Mouse (Mus musculus) stomach, postnatal 0 days (tissue): Measurements from ENCODE around the gene Cdc42bpa. TPM values are rescaled to one million over a fixed set of nuclear protein-coding genes. Genes with fewer than 3 reads are reported as not detected.

ENCODE experiments used
- ATAC-seq: fragments of 200-750 bp; cut with Nextera tagmentation; 2 replicates; pipeline ENCODE4 v1.8.0; 2017; ENCODE audit not compliant: low FRiP score, low TSS enrichment
- DNase-seq: peaks from one replicate; pipeline ENCODE4 v3.0.0-alpha.2; 2016; ENCODE audit warnings: low spot score
- H3K27ac ChIP-seq: fragments of 300-500 bp; sonication (generic); replicated peaks from 2 replicates; pipeline ENCODE4 v1.5.1; 2014; ENCODE audit warnings: mild to moderate bottlenecking, control low read depth
- H3K27me3 ChIP-seq: fragments of 300-500 bp; sonication (generic); 2 replicates; pipeline ENCODE4 v1.6.1; 2014; ENCODE audit warnings: low read length; ENCODE audit not compliant: control insufficient read depth, insufficient read depth
- H3K36me3 ChIP-seq: fragments of 300-500 bp; sonication (generic); 2 replicates; pipeline ENCODE4 v1.6.1; 2014; ENCODE audit warnings: low read length, mixed read lengths; ENCODE audit not compliant: control insufficient read depth, insufficient read depth
- H3K4me1 ChIP-seq: fragments of 300-500 bp; sonication (generic); replicated peaks from 2 replicates; pipeline ENCODE4 v1.6.1; 2014; ENCODE audit warnings: antibody characterized with exemption; ENCODE audit not compliant: control insufficient read depth, insufficient read depth
- H3K4me2 ChIP-seq: fragments of 300-500 bp; sonication (generic); replicated peaks from 2 replicates; pipeline ENCODE4 v1.6.1; 2014; ENCODE audit warnings: low read depth, mild to moderate bottlenecking, control low read depth, moderate library complexity
- H3K4me3 ChIP-seq: fragments of 300-500 bp; sonication (generic); 2 replicates; pipeline ENCODE4 v1.5.1; 2014; ENCODE audit warnings: low read depth, low read length, control low read depth
- H3K9ac ChIP-seq: fragments of 300-500 bp; sonication (generic); 2 replicates; pipeline ENCODE4 v1.6.1; 2014; ENCODE audit warnings: mild to moderate bottlenecking, low read length, control low read depth, mixed read lengths
- H3K9me3 ChIP-seq: fragments of 300-500 bp; sonication (generic); 2 replicates; pipeline ENCODE4 v1.6.1; 2016; ENCODE audit warnings: low read length; ENCODE audit not compliant: control insufficient read depth
- CTCF ChIP-seq: IDR thresholded peaks from 2 replicates; pipeline ENCODE4 v1.5.1; 2016; ENCODE audit warnings: antibody characterized with exemption, low read depth, mild to moderate bottlenecking, moderate library complexity
- EP300 ChIP-seq: optimal IDR thresholded peaks from 2 replicates; pipeline ENCODE3; 2016; ENCODE audit warnings: antibody characterized with exemption
- WGBS: fragments of 180-500 bp; shearing (Covaris S2); extraction: QIAGEN DNeasy Blood & Tissue Kit; methylation state at CpG from one replicate; pipeline ENCODE4 v1.1.7; 2014; 5-methylcytosine and 5-hydroxymethylcytosine counted together
- polyA plus RNA-seq: library from polyadenylated mRNA; unstranded; fragments of >200 nt; fragmentation: Nextera tagmentation; extraction: Ambion mirVana; gene quantifications from 2 replicates; pipeline ENCODE4 v1.2.1, GENCODE M21; 2015

Gene Cdc42bpa
- polyA plus RNA-seq, 1 experiment from 2014 or later, result 8.0 TPM

- Histone ChIP-seq H3K36me3 (no peaks in the 10 kb centered on the region), H3K4me3 (no peak overlapping the region), H3K27me3 (no peaks in the 10 kb centered on the region), H3K9ac (no peak overlapping the region), H3K27ac (no peak overlapping the region), H3K9me3 (no peaks in the 10 kb centered on the region), H3K4me2 (no peak overlapping the region), H3K4me1 (no peaks in the 10 kb centered on the region)
- ATAC-seq (no peak), DNase-seq (no peak)
- TF ChIP-seq CTCF (no peak), EP300 (no peak)
- WGBS, result 96% methylated on average over 5 of the region's 5 CpGs
Observed at GRCm38 (mm10) chr1:180031705-180032548, 71.7 kb downstream of the Cdc42bpa start.

DNA sequence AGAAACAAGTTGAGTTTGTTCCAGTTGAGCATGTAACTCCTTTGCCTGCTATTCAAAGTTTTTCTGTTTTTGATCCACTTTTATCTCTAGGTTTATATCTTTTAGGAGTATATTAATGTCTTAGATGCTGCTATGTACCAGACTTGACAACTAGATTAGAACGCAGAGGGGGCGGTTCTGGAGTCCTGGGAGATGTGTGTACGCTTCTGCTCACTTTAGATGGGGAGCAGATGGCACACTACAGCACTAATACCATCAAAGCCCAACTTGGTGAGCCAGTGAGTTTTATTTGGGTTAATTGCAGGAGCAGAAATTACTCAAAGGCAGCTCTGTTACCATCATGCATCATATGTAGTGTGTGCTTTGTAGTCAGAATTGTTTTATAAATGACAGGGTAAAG, 77.2 kb downstream of the Cdc42bpa start:
- no peaks in the 10 kb centered on the region for H3K36me3 ChIP-seq
- no peak overlapping the region for H3K27ac ChIP-seq
- H3K9me3 ChIP-seq, result no peaks in the 10 kb centered on the region
- ATAC-seq (no peak), DNase-seq (no peak)
- H3K4me2 ChIP-seq, result no peak overlapping the region
- H3K4me3 ChIP-seq, result no peak overlapping the region
- no peak overlapping the region for H3K9ac ChIP-seq
- no peaks in the 10 kb centered on the region for H3K27me3 ChIP-seq
- 66% methylated on average over 3 of the region's 3 CpGs for WGBS
- TF ChIP-seq EP300 (no peak), CTCF (no peak)
- no peaks in the 10 kb centered on the region for H3K4me1 ChIP-seq

GRCm38 (mm10) chr1:180044160-180044559, 83.9 kb downstream of the Cdc42bpa start:
- Histone ChIP-seq H3K27ac (no peak overlapping the region), H3K4me1 (no peaks in the 10 kb centered on the region), H3K9ac (no peak overlapping the region), H3K27me3 (no peaks in the 10 kb centered on the region), H3K36me3 (no peaks in the 10 kb centered on the region), H3K4me2 (no peak overlapping the region), H3K9me3 (no peaks in the 10 kb centered on the region), H3K4me3 (no peak overlapping the region)
- no peak for DNase-seq
- no peak for ATAC-seq
- TF ChIP-seq CTCF (no peak), EP300 (no peak)
- WGBS, result 91% methylated on average over 2 of the region's 2 CpGs

GRCm38 (mm10) chr1:180045172-180045571, 84.9 kb downstream of the Cdc42bpa start:
- DNase-seq, result no peak
- H3K9me3 ChIP-seq, result no peaks in the 10 kb centered on the region
- H3K27ac ChIP-seq, result no peak overlapping the region
- no peaks in the 10 kb centered on the region for H3K27me3 ChIP-seq
- no peak overlapping the region for H3K4me2 ChIP-seq
- H3K4me1 ChIP-seq, result no peaks in the 10 kb centered on the region
- no peak overlapping the region for H3K9ac ChIP-seq
- TF ChIP-seq EP300 (no peak), CTCF (no peak)
- no peak overlapping the region for H3K4me3 ChIP-seq
- no peaks in the 10 kb centered on the region for H3K36me3 ChIP-seq
- no peak for ATAC-seq

DNA sequence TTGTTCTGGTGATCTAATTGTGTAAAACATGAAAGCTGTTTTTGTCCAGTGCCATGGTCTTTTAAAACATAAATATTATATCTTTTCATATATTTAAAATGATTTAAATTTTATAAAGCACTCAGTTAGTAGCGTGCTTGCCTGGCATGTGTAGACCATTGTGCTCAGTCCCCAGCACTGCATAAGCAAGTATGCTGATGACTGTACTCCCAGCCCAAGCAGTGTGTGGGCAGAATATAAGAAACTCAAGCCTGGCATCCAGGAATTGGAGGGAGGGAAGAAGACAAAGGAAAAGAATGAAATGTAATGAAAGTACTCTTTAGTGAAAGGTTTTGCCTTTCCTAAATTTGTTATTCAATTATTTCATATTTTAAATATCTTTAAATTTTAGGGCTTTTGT, 128.9 kb downstream of the Cdc42bpa start:
- DNase-seq (no peak), ATAC-seq (no peak)
- no peak overlapping the region for H3K9ac ChIP-seq
- H3K36me3 ChIP-seq, result no peaks in the 10 kb centered on the region
- H3K4me1 ChIP-seq, result no peaks in the 10 kb centered on the region
- H3K9me3 ChIP-seq, result no peaks in the 10 kb centered on the region
- no peak overlapping the region for H3K4me2 ChIP-seq
- no peak overlapping the region for H3K27ac ChIP-seq
- TF ChIP-seq EP300, result no peak
- TF ChIP-seq CTCF, result no peak
- H3K27me3 ChIP-seq, result no peaks in the 10 kb centered on the region
- H3K4me3 ChIP-seq, result no peak overlapping the region
- 82% methylated on average over 1 of the region's 1 CpGs for WGBS

GRCm38 (mm10) chr1:180098426-180098825, 138.2 kb downstream of the Cdc42bpa start:
- no peak for DNase-seq
- Histone ChIP-seq H3K4me3 (no peak overlapping the region), H3K36me3 (0 out of 2 replicates have a peak, but pooled peaks cover 8% of the 10 kb centered on the region), H3K9ac (no peak overlapping the region), H3K27ac (no peak overlapping the region), H3K27me3 (no peaks in the 10 kb centered on the region), H3K4me1 (no peaks in the 10 kb centered on the region), H3K4me2 (no peak overlapping the region), H3K9me3 (no peaks in the 10 kb centered on the region)
- no peak for ATAC-seq
- TF ChIP-seq CTCF (no peak), EP300 (no peak)
- WGBS, result 96% methylated on average over 5 of the region's 5 CpGs
